Mouse (Mus musculus): ENCODE measurements around the gene Asgr1.

Gene Asgr1

DNA sequence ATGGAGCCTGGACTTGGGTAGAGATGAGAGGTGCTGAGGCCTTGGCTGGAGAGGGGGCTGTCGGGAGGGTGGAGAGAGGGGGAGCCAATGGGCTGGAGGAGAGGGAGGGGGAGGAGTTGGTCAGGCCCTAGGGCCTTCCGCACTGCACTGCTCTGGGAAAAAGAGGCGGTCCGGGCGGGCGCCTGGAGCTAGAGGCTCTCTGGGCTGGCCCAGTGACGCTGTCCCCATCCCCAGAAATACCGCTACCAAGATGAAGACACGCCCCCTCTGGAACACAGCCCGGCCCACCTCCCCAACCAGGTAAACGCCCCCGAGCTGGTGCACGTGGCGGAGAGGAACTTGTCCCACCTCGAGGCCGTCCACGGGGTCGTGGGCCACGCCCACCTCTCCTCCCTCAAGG is 27.2 kb upstream of the Asgr1 start:
- peak; percentile 61 for DNase-seq (ENCODE audit: low spot score)

GRCm38 (mm10) chr11:70027397-70027796 is 26.5 kb upstream of the Asgr1 start:
- DNase-seq (ENCODE audit: low spot score), result no peak

DNA sequence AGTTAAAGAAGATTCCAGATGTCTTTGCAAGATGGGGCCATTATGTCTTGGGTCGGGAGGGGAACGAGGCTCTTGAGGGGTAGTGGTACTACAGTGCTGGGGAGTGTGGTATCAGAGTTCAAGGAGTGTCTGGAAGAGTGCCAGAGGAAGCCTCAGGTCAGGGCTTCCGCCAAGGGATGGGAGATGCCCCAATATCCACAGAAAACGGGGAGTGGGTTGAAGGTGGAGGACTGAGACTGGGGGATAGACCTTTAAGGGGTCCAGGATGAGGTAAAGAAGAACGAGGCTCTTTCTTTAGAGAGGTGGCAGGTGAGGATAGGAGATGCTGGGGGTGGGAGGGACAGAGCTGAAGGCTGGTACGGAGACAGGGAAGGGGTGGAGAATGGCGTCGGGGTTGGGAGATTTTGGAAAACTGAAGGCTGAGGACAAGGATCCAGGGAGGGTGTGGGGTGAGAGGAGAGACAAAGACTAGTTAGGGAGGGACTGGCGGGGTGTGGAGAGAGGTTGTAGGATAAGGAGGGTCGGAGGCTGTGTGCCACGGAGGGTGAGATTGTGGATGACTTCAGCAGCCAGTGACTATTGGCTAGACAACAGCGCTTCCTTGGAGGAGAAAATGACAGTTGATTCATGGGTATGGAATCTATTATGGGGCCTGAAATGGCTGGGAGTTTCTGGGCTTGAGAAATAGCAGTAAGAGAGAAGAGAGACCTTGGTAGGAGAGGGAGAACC is 25.3 kb upstream of the Asgr1 start:
- DNase-seq (ENCODE audit: low spot score), result no peak

GRCm38 (mm10) chr11:70029130-70029801 is 24.6 kb upstream of the Asgr1 start:
- DNase-seq (ENCODE audit: low spot score), result peak; percentile 67

- DNase-seq (ENCODE audit: low spot score), result no peak
These were observed 23.9 kb upstream of the Asgr1 start for GRCm38 (mm10) chr11:70029829-70030550.

DNA sequence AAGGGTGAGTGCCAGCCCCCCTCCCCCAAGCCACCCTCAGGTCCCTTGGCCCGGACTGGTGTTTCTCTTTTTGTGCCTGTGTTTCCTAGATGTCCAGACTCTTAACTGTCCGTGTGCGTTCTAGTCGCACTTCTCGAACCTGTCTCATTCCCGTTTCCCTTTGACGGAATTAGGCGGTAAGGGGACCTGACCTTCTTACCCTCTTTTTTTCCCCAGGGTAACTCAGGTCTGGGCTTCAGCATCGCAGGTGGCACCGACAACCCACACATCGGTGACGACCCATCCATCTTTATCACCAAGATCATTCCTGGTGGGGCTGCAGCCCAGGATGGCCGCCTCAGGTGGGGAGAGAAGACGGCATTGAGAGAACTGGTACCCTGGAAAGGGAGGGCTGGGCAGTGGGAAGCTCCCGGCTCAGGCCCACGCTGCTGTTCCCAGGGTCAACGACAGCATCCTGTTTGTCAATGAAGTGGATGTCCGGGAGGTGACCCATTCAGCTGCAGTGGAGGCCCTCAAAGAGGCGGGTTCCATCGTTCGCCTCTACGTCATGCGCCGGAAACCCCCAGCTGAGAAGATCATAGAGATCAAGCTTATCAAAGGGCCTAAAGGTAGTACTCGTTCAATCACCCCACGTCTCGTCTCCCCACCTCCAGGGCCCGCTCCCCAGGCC is 23.1 kb upstream of the Asgr1 start:
- no peak for DNase-seq (ENCODE audit: low spot score)

DNA sequence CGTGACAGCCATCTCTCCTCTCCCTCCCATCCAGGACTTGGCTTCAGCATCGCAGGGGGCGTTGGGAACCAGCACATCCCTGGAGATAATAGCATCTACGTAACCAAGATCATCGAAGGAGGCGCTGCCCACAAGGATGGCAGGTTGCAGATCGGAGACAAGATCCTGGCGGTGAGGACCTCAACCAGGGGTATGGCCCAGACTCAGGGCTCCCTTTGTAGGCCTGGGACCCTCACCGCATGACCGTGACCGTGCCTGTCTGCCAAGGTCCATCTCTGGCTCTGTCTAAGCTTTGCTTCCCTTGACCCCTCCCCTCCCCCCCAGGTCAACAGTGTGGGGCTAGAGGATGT is 22.6 kb upstream of the Asgr1 start:
- no peak for DNase-seq (ENCODE audit: low spot score)

GRCm38 (mm10) chr11:70038174-70038573 is 15.7 kb upstream of the Asgr1 start:
- no peak for DNase-seq (ENCODE audit: low spot score)

GRCm38 (mm10) chr11:70039631-70040030 is 14.3 kb upstream of the Asgr1 start:
- no peak for DNase-seq (ENCODE audit: low spot score)

- no peak for DNase-seq (ENCODE audit: low spot score)
These were observed 13.7 kb upstream of the Asgr1 start for GRCm38 (mm10) chr11:70040184-70040583.

DNA sequence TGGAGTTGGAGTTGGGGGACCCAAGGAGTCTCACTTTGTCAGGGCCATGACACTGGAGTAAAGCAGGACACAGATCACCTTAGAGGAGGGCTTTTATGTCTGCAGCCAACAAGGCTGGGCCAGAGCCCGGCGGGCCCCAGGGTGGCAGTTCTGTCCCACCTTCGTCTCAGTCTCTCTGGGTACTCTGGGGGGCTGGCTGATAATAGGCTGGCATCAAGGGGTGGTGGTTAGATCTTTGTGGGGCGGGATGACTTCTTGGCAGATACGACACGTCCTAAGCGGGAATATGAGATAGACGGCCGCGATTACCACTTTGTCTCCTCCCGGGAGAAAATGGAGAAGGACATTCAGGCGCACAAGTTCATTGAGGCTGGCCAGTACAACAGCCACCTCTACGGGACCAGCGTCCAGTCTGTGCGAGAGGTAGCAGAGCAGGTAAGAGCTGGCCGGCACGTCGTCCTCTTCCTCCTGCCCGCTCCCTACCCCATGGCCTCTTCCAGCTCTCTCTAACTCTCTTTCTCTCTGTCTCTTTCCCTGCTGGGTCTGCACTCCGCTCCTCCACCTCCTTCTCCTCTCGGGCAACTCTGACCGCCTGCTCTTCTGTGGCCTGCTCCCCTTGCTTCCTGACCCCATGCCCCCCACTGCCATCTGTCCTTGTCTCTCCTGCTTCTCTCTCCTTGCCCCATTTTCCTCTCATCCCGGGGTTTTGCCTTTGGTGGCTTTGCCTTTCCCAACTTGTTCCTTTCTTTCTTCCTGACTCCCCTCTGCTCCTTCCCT is 11.4 kb upstream of the Asgr1 start:
- no peak for DNase-seq (ENCODE audit: low spot score)

- no peak for DNase-seq (ENCODE audit: low spot score)
These were observed 10.2 kb upstream of the Asgr1 start for GRCm38 (mm10) chr11:70043665-70044064.

GRCm38 (mm10) chr11:70045435-70045834 is 8.4 kb upstream of the Asgr1 start:
- no peak for DNase-seq (ENCODE audit: low spot score)

GRCm38 (mm10) chr11:70049366-70049765 is 4.5 kb upstream of the Asgr1 start:
- DNase-seq (ENCODE audit: low spot score), result no peak

GRCm38 (mm10) chr11:70049816-70050215 is 4.1 kb upstream of the Asgr1 start:
- DNase-seq (ENCODE audit: low spot score), result no peak

- DNase-seq (ENCODE audit: low spot score), result no peak
These were observed 729 bp upstream of the Asgr1 start for GRCm38 (mm10) chr11:70053156-70053555.

GRCm38 (mm10) chr11:70055618-70056214 is 1.8 kb downstream of the Asgr1 start:
- peak; percentile 81 for DNase-seq (ENCODE audit: low spot score)

- no peak for DNase-seq (ENCODE audit: low spot score)
These were observed 3.9 kb downstream of the Asgr1 start for GRCm38 (mm10) chr11:70057805-70058204.

DNA sequence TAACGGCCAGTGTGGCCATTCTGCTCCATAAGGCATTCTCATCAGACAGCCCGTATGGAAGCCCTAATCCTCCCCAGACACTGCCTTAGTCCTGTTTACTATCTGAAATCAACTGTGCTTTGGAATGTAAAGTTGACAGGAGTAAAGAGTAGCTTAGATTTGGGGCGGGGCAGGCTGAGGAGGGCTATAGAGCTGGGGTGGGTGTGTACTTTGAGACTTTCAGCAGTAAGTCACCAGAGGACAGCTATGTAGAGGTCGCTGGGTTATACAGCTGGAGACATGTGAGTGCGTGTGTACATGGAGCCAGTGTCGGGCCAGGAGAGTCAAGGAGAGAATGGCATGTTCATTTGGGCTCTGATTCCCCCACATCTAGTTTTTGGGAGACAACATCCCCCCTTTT is 6.0 kb downstream of the Asgr1 start:
- DNase-seq (ENCODE audit: low spot score), result no peak

GRCm38 (mm10) chr11:70063053-70063452 is 9.2 kb downstream of the Asgr1 start:
- no peak for DNase-seq (ENCODE audit: low spot score)

GRCm38 (mm10) chr11:70066701-70067100 is 12.8 kb downstream of the Asgr1 start:
- DNase-seq (ENCODE audit: low spot score), result no peak

Measured in urinary bladder, postnatal 14 days (tissue).